Mouse (Mus musculus): ENCODE results near the gene Akr1c14. TPM values are rescaled to one million over a fixed set of nuclear protein-coding genes. Genes with fewer than 3 reads are reported as not detected.

Akr1c14 gene
- 5.1 and 7.1 TPM in 2 replicates for polyA plus RNA-seq (2015; fragmentation: Nextera tagmentation; extraction: Ambion mirVana)

DNA sequence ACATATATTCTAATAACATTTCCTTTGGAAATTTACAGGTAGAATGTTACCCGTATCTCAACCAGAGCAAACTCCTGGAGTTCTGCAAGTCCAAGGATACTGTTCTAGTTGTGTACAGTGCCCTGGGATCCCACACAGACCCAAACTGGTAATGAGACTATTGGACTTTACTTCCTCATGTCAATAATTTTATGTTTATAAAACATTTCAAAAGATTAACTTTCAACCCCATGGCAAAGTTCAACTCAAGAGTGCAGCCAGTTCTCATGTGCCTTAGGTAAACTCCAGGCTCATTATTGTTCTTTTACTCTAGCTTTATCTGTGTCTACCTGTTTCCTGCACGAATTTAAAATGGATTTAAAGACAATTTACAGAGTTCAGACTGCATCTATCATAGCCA is at the start of gene Akr1c14:
Akr1c14 (plus strand) TSS at position 293 of the 400 bp plus-strand sequence.
- H3K36me3 ChIP-seq (replicated peaks): no peaks in the 10 kb centered on the region
- no peaks in the 10 kb centered on the region for H3K27me3 ChIP-seq
- H3K4me3 ChIP-seq (replicated peaks): no peak within 1 kb of the TSS
- 33% methylated on average over 2 of the region's 2 CpGs for WGBS (ENCODE audit: insufficient replicate concordance)
- H3K9ac ChIP-seq: no peak within 1 kb of the TSS
- no peak within 1 kb of the TSS for H3K4me2 ChIP-seq
- ATAC-seq (ENCODE audit: insufficient read depth): peak; percentile 73
- H3K9me3 ChIP-seq (replicated peaks): no peaks in the 10 kb centered on the region
- no peaks in the 10 kb centered on the region for H3K4me1 ChIP-seq (replicated peaks)
- no peak within 1 kb of the TSS for H3K27ac ChIP-seq (replicated peaks)

DNA sequence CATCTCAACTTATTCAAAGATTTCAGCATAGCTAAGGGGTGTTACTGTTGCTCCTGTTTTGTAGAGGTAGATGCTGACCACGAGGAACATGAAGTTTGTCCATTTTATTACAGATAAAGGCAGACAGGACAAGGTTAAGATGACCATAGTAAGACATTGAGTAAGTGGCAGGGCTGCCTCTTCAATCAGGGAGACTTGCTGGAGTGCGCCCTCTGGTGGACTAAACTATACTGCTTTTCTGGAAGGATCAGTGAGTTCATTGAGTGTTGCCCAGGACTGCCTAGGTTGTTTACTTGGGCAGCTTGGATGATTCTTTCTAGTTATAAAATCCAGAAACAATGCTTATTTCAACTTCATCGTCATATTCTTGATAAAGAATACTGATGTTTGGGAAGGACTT is 47.1 kb upstream of the Akr1c14 start:
- no peak for ATAC-seq (ENCODE audit: insufficient read depth)
- H3K4me1 ChIP-seq (replicated peaks): no peaks in the 10 kb centered on the region
- no peaks in the 10 kb centered on the region for H3K36me3 ChIP-seq (replicated peaks)
- H3K27me3 ChIP-seq: no peaks in the 10 kb centered on the region
- no peak overlapping the region for H3K4me2 ChIP-seq
- no peak overlapping the region for H3K27ac ChIP-seq (replicated peaks)
- no peak overlapping the region for H3K4me3 ChIP-seq (replicated peaks)
- no peak overlapping the region for H3K9ac ChIP-seq
- 8% methylated on average over 3 of the region's 3 CpGs for WGBS (ENCODE audit: insufficient replicate concordance)
- no peaks in the 10 kb centered on the region for H3K9me3 ChIP-seq (replicated peaks)

DNA sequence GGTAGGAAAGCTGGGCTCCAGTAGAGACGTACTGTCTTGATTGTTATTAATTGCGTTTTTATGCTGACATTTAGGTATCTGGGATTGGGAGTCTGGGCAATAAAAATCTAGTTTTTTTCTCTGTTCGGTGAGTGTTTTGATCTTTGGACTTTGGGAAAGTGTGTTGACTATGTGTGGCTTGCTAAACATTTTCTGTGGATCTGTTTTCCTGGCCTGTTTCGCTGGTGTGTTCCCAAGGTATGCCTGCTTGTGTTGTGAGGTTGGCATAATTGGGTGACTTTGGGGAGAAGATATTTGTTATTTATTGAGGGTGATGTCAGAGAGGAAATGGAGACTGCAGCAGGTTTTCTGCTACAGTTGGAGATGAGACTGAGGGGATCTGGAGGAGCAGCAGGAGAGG is 38.0 kb upstream of the Akr1c14 start:
- no peaks in the 10 kb centered on the region for H3K4me1 ChIP-seq (replicated peaks)
- H3K9ac ChIP-seq: no peak overlapping the region
- ATAC-seq (ENCODE audit: insufficient read depth): no peak
- H3K27ac ChIP-seq (replicated peaks): no peak overlapping the region
- no peaks in the 10 kb centered on the region for H3K36me3 ChIP-seq (replicated peaks)
- H3K27me3 ChIP-seq: no peaks in the 10 kb centered on the region
- H3K4me2 ChIP-seq: no peak overlapping the region
- no peak overlapping the region for H3K4me3 ChIP-seq (replicated peaks)
- H3K9me3 ChIP-seq (replicated peaks): no peaks in the 10 kb centered on the region
- 55% methylated on average over 4 of the region's 4 CpGs for WGBS (ENCODE audit: insufficient replicate concordance)

- H3K9me3 ChIP-seq (replicated peaks): no peaks in the 10 kb centered on the region
- H3K9ac ChIP-seq: no peak overlapping the region
- H3K36me3 ChIP-seq (replicated peaks): no peaks in the 10 kb centered on the region
- H3K27ac ChIP-seq (replicated peaks): no peak overlapping the region
- H3K4me3 ChIP-seq (replicated peaks): no peak overlapping the region
- H3K4me2 ChIP-seq: no peak overlapping the region
- H3K4me1 ChIP-seq (replicated peaks): no peaks in the 10 kb centered on the region
- H3K27me3 ChIP-seq: no peaks in the 10 kb centered on the region
- ATAC-seq (ENCODE audit: insufficient read depth): no peak
Measured at GRCm38 (mm10) chr13:4013811-4014210, 35.0 kb upstream of the Akr1c14 start.

DNA sequence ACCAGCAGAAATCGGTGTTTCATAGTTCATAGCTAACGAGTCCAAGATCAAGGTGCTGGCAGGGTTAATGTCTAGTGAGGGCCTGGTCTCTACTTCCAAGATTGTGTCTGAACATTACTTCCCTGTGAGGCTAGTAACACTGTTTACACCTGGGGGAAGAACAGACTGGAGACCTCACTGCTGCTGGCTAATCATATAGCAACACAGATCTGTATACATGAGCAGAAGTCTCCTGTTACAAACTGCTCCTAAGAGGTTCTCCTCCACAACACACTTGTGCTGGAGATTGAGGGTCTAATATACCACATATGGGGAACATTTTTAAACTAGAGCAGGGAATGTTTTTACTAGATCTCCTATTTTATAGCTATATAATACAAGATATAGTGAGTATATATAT is 18.9 kb upstream of the Akr1c14 start:
- no peak overlapping the region for H3K4me3 ChIP-seq (replicated peaks)
- no peaks in the 10 kb centered on the region for H3K36me3 ChIP-seq (replicated peaks)
- H3K27me3 ChIP-seq: no peaks in the 10 kb centered on the region
- H3K27ac ChIP-seq (replicated peaks): no peak overlapping the region
- no peak overlapping the region for H3K9ac ChIP-seq
- no peaks in the 10 kb centered on the region for H3K9me3 ChIP-seq (replicated peaks)
- WGBS (ENCODE audit: insufficient replicate concordance): 78% methylated on average over 2 of the region's 2 CpGs
- no peaks in the 10 kb centered on the region for H3K4me1 ChIP-seq (replicated peaks)
- H3K4me2 ChIP-seq: no peak overlapping the region
- no peak for ATAC-seq (ENCODE audit: insufficient read depth)

DNA sequence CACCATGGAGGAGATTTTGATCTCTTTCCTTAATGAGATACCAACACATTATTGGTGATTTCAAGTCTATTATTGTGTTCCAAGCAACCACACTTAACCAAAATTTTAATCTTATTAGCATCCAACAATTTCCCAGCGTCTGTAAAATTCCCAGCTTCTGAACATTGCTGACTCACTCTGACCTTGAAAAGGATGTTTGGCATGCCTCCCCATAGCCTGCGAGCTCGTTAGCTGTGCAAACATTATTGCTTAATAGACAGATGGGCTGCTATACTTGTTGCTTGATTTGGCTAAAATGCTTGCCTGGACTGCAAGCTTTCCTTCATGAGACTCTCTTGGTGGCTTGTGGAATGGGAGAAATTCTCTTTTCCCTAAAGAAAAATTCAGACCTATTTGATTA is 16.3 kb upstream of the Akr1c14 start:
- Histone ChIP-seq H3K4me3 (replicated peaks) (no peak overlapping the region), H3K27ac (replicated peaks) (no peak overlapping the region), H3K9me3 (replicated peaks) (no peaks in the 10 kb centered on the region), H3K4me1 (replicated peaks) (no peaks in the 10 kb centered on the region), H3K4me2 (no peak overlapping the region), H3K9ac (no peak overlapping the region), H3K36me3 (replicated peaks) (no peaks in the 10 kb centered on the region), H3K27me3 (no peaks in the 10 kb centered on the region)
- no peak for ATAC-seq (ENCODE audit: insufficient read depth)
- WGBS (ENCODE audit: insufficient replicate concordance): 44% methylated on average over 3 of the region's 3 CpGs

GRCm38 (mm10) chr13:4035052-4035451 is 13.8 kb upstream of the Akr1c14 start:
- ATAC-seq (ENCODE audit: insufficient read depth): no peak
- WGBS (ENCODE audit: insufficient replicate concordance): 59% methylated on average over 3 of the region's 3 CpGs
- H3K9ac ChIP-seq: no peak overlapping the region
- no peaks in the 10 kb centered on the region for H3K9me3 ChIP-seq (replicated peaks)
- H3K4me2 ChIP-seq: no peak overlapping the region
- no peaks in the 10 kb centered on the region for H3K4me1 ChIP-seq (replicated peaks)
- H3K4me3 ChIP-seq (replicated peaks): no peak overlapping the region
- H3K27me3 ChIP-seq: no peaks in the 10 kb centered on the region
- no peak overlapping the region for H3K27ac ChIP-seq (replicated peaks)
- H3K36me3 ChIP-seq (replicated peaks): no peaks in the 10 kb centered on the region

GRCm38 (mm10) chr13:4046113-4046512 is 2.7 kb upstream of the Akr1c14 start:
- Histone ChIP-seq H3K4me3 (replicated peaks) (no peak overlapping the region), H3K36me3 (replicated peaks) (no peaks in the 10 kb centered on the region), H3K4me2 (no peak overlapping the region), H3K9ac (no peak overlapping the region), H3K27ac (replicated peaks) (no peak overlapping the region), H3K9me3 (replicated peaks) (no peaks in the 10 kb centered on the region), H3K4me1 (replicated peaks) (no peaks in the 10 kb centered on the region), H3K27me3 (no peaks in the 10 kb centered on the region)
- no peak for ATAC-seq (ENCODE audit: insufficient read depth)
- WGBS (ENCODE audit: insufficient replicate concordance): 52% methylated on average over 3 of the region's 3 CpGs

- Histone ChIP-seq H3K9ac (no peak overlapping the region), H3K4me1 (replicated peaks) (no peaks in the 10 kb centered on the region), H3K9me3 (replicated peaks) (no peaks in the 10 kb centered on the region), H3K36me3 (replicated peaks) (no peaks in the 10 kb centered on the region), H3K4me3 (replicated peaks) (no peak overlapping the region), H3K27me3 (no peaks in the 10 kb centered on the region), H3K4me2 (no peak overlapping the region), H3K27ac (replicated peaks) (no peak overlapping the region)
- no peak for ATAC-seq (ENCODE audit: insufficient read depth)
- WGBS (ENCODE audit: insufficient replicate concordance): 40% methylated on average over 2 of the region's 2 CpGs
Measured at GRCm38 (mm10) chr13:4046841-4047240, 2.0 kb upstream of the Akr1c14 start.

DNA sequence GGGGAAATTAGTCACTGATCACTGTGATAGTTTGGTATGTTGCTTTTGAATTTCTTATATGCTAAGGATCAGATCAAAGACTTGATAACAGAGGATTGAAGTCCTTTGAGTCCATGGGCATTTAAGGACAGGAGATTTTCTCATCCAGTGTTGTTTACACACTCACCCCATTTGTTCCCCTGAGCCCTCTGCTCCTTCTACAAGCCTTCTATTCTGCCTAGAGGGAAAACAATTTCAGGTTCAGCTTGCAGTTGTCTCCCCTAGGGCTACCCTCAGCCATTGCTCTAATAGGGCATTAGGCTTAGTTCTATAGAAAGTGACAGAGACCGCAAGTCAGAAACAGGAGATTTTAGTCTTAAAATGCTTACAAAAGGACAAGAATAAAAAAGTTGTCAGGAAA is 585 bp upstream of the Akr1c14 start:
- Histone ChIP-seq H3K27me3 (no peaks in the 10 kb centered on the region), H3K4me2 (no peak overlapping the region), H3K9me3 (replicated peaks) (no peaks in the 10 kb centered on the region), H3K36me3 (replicated peaks) (no peaks in the 10 kb centered on the region), H3K9ac (no peak overlapping the region), H3K4me1 (replicated peaks) (no peaks in the 10 kb centered on the region), H3K4me3 (replicated peaks) (no peak overlapping the region), H3K27ac (replicated peaks) (no peak overlapping the region)
- ATAC-seq (ENCODE audit: insufficient read depth): no peak
- WGBS (ENCODE audit: insufficient replicate concordance): 65% methylated on average over 1 of the region's 1 CpGs

GRCm38 (mm10) chr13:4049655-4050054 is 844 bp downstream of the Akr1c14 start:
- Histone ChIP-seq H3K4me1 (replicated peaks) (no peaks in the 10 kb centered on the region), H3K4me3 (replicated peaks) (no peak overlapping the region), H3K36me3 (replicated peaks) (no peaks in the 10 kb centered on the region), H3K9me3 (replicated peaks) (no peaks in the 10 kb centered on the region), H3K27ac (replicated peaks) (no peak overlapping the region), H3K4me2 (no peak overlapping the region), H3K9ac (no peak overlapping the region), H3K27me3 (no peaks in the 10 kb centered on the region)
- no peak for ATAC-seq (ENCODE audit: insufficient read depth)

DNA sequence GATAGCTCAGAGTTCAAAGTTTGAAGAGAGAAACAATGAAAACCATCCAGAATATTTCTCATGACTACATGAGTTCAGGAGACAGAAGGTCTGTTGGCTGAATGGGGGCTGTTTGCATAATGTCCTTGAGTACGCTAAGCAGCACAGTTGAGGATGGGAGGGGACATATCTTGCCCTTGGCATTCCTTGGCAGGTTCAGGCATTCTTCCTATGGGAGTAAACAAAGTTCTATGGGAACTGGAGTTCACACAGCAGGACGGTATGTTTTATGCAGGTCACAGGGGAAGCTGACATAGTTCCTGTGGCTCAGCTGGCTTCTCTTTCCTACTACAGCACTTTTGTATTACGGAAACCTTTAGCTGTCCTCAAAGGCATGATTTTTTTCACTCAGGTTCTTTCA is 6.6 kb downstream of the Akr1c14 start:
- Histone ChIP-seq H3K27ac (replicated peaks) (no peak overlapping the region), H3K9me3 (replicated peaks) (no peaks in the 10 kb centered on the region), H3K36me3 (replicated peaks) (no peaks in the 10 kb centered on the region), H3K4me3 (replicated peaks) (no peak overlapping the region), H3K27me3 (no peaks in the 10 kb centered on the region), H3K4me1 (replicated peaks) (no peaks in the 10 kb centered on the region), H3K4me2 (no peak overlapping the region), H3K9ac (no peak overlapping the region)
- 61% methylated on average over 3 of the region's 3 CpGs for WGBS (ENCODE audit: insufficient replicate concordance)
- ATAC-seq (ENCODE audit: insufficient read depth): no peak

Measured in liver, embryonic 15.5 days (tissue).